Comparison of ENCODE assay signal across 9 mouse cellular contexts in the genomic region with DNA sequence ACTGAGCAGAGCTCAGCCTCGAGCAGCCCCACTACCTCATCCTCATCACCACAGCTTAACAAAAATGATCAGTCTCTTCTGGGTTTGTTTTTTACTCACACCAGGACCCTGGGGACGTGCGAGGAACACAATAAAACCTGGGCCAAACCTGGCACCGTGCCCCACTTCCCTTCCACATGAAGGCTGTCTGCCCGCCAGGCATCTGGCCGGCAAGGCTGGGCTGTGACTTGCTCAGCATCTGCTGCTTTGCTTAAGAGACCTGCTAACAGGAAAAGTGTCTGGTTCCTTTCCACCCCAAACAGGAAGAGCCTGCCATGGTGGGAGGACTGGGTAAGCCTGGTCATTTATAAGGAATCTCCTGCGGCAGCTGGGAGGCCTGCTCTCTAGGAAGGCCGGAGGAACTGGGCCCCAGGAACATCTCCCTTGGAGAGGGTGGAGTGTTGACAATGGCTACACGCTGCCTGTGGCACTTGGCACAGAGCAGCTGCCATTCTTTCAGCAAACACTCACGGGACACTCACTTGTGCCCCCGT. TPM values are rescaled to one million over a fixed set of nuclear protein-coding genes. Genes with fewer than 3 reads are reported as not detected.
DNase-seq lines count a peak whose midpoint lies in the region; ATAC-seq lines count a peak whose summit lies in the region.
"Had no signal": no experiment of that assay in that cellular context is flagged by ENCODE, and none has a peak within 500 bp of the region (broad histone marks: within the 10 kb centered on the region; RNA-seq: fewer than 3 reads in every experiment).

No protein-coding gene starts in this region.

- no peak for ATAC-seq in embryonic facial prominence, embryonic 13.5 days (ENCODE audit: insufficient number of reproducible peaks, insufficient read depth, low FRiP score, low TSS enrichment, low read depth)
- peak; percentile 22; the same call in 1 of the 2 replicates for ATAC-seq in stomach, embryonic 16.5 days (ENCODE audit: insufficient read depth, low FRiP score)

- H3K9me3 ChIP-seq in embryonic facial prominence, embryonic 13.5 days = no peaks in the 10 kb centered on the region
- no peaks in the 10 kb centered on the region for H3K9me3 ChIP-seq in embryonic facial prominence, embryonic 10.5 days
- no peaks in the 10 kb centered on the region for H3K9me3 ChIP-seq in stomach, embryonic 16.5 days (replicated peaks; ENCODE audit: control insufficient read depth, low read length)

- WGBS in embryonic facial prominence, embryonic 13.5 days = 57% methylated on average over 11 of the region's 11 CpGs
- 71% methylated on average over 11 of the region's 11 CpGs for WGBS in embryonic facial prominence, embryonic 10.5 days
- 45% methylated on average over 11 of the region's 11 CpGs for WGBS in stomach, embryonic 16.5 days

- DNase-seq in embryonic facial prominence, embryonic 10.5 days (ENCODE audit: low spot score) = no peak
- DNase-seq in right cerebral cortex, postnatal 4 days = peak; percentile 35
- DNase-seq in right cerebral cortex, postnatal 25 days = no peak
- peak; percentile 82 for DNase-seq in heart, adult 8-10 months (ENCODE audit: low spot score)
- peak; percentile 89 for DNase-seq in kidney, postnatal 10 days
- DNase-seq in thymus, adult 18-20 months = no peak

- H3K4me1 ChIP-seq in embryonic facial prominence, embryonic 13.5 days = peaks cover 34% of the 10 kb centered on the region
- peaks cover 22% of the 10 kb centered on the region for H3K4me1 ChIP-seq in embryonic facial prominence, embryonic 10.5 days
- 0 out of 2 replicates have a peak, but pooled peaks cover 6% of the 10 kb centered on the region for H3K4me1 ChIP-seq in stomach, embryonic 16.5 days (ENCODE audit: control insufficient read depth, insufficient read depth, low read length)

- no peak overlapping the region for H3K4me3 ChIP-seq in embryonic facial prominence, embryonic 13.5 days
- H3K4me3 ChIP-seq in embryonic facial prominence, embryonic 10.5 days = no peak overlapping the region
- no peak overlapping the region for H3K4me3 ChIP-seq in stomach, embryonic 16.5 days (replicated peaks; ENCODE audit: low read length)

- H3K27me3 ChIP-seq in embryonic facial prominence, embryonic 13.5 days = peaks cover 27% of the 10 kb centered on the region
- peaks cover 70% of the 10 kb centered on the region for H3K27me3 ChIP-seq in embryonic facial prominence, embryonic 10.5 days (replicated peaks; ENCODE audit: low read depth, poor library complexity, severe bottlenecking)
- H3K27me3 ChIP-seq in stomach, embryonic 16.5 days (ENCODE audit: control insufficient read depth, insufficient read depth, low read length) = peaks cover 4% of the 10 kb centered on the region; the same call in 1 of the 2 replicates

- H3K36me3 ChIP-seq in embryonic facial prominence, embryonic 13.5 days = no peaks in the 10 kb centered on the region
- H3K36me3 ChIP-seq in embryonic facial prominence, embryonic 10.5 days (replicated peaks) = no peaks in the 10 kb centered on the region
- H3K36me3 ChIP-seq in stomach, embryonic 16.5 days (ENCODE audit: control insufficient read depth, insufficient read depth, low read length) = no peaks in the 10 kb centered on the region

- H3K9ac ChIP-seq in embryonic facial prominence, embryonic 13.5 days = no peak overlapping the region
- H3K9ac ChIP-seq in stomach, embryonic 16.5 days (ENCODE audit: low read length) = no peak overlapping the region

- no peak overlapping the region for H3K4me2 ChIP-seq in embryonic facial prominence, embryonic 13.5 days
- H3K4me2 ChIP-seq in stomach, embryonic 16.5 days (ENCODE audit: low read depth, low read length) = no peak overlapping the region

- peak overlapping the region; percentile 4; the same call in 1 of the 2 replicates for H3K27ac ChIP-seq in embryonic facial prominence, embryonic 13.5 days
- H3K27ac ChIP-seq in embryonic facial prominence, embryonic 10.5 days (replicated peaks) = no peak overlapping the region
- no peak overlapping the region; the same call in 1 of the 2 replicates for H3K27ac ChIP-seq in stomach, embryonic 16.5 days (ENCODE audit: low read length)

RNA-seq across cellular contexts. Expression of a gene that starts 4.3 kb away (rescaled TPM):
- polyA plus RNA-seq in embryonic facial prominence, embryonic 13.5 days (2015; fragmentation: Nextera tagmentation; extraction: Ambion mirVana) = 2.6 and 2.9 TPM in 2 replicates
- 1.3 and 1.5 TPM in 2 replicates for polyA plus RNA-seq in embryonic facial prominence, embryonic 10.5 days (2016; fragmentation: Nextera tagmentation; extraction: Ambion mirVana)
- total RNA-seq in heart, adult 8-10 months (2022) = 1 to 10 TPM; 2.4 to 5.4 (median 3.6) TPM
- polyA plus RNA-seq in stomach, embryonic 16.5 days (2015; fragmentation: Nextera tagmentation; extraction: Ambion mirVana) = 3.3 and 4.3 TPM in 2 replicates

RNA-seq across cellular contexts. Expression of a gene that starts 5.7 kb away (rescaled TPM):
- polyA plus RNA-seq in embryonic facial prominence, embryonic 13.5 days (2015; fragmentation: Nextera tagmentation; extraction: Ambion mirVana) = 17.9 and 21.9 TPM in 2 replicates
- polyA plus RNA-seq in embryonic facial prominence, embryonic 10.5 days (2016; fragmentation: Nextera tagmentation; extraction: Ambion mirVana) = 12.4 and 12.7 TPM in 2 replicates
- total RNA-seq in heart, adult 8-10 months (2022) = 10 to 100 TPM; 35.5 to 42.1 (median 38.4) TPM
- polyA plus RNA-seq in stomach, embryonic 16.5 days (2015; fragmentation: Nextera tagmentation; extraction: Ambion mirVana) = 9.7 TPM in 2 replicates

RNA-seq across cellular contexts. Expression of a gene that starts 29.7 kb away (rescaled TPM):
- polyA plus RNA-seq in embryonic facial prominence, embryonic 13.5 days (2015; fragmentation: Nextera tagmentation; extraction: Ambion mirVana) = 0.32 and 0.76 TPM in 2 replicates
- 0.68 TPM in 1 of 2 replicates, not detected in the other for polyA plus RNA-seq in embryonic facial prominence, embryonic 10.5 days (2016; fragmentation: Nextera tagmentation; extraction: Ambion mirVana)
- total RNA-seq in heart, adult 8-10 months (2022) = not detected
- polyA plus RNA-seq in stomach, embryonic 16.5 days (2015; fragmentation: Nextera tagmentation; extraction: Ambion mirVana) = 0.21 TPM in 1 of 2 replicates, not detected in the other

RNA-seq across cellular contexts. Expression of a gene that starts 37.9 kb away (rescaled TPM):
- 0.07 TPM in 1 of 2 replicates, not detected in the other for polyA plus RNA-seq in embryonic facial prominence, embryonic 13.5 days (2015; fragmentation: Nextera tagmentation; extraction: Ambion mirVana)
- polyA plus RNA-seq in embryonic facial prominence, embryonic 10.5 days (2016; fragmentation: Nextera tagmentation; extraction: Ambion mirVana) = not detected in 2 replicates
- not detected for total RNA-seq in heart, adult 8-10 months (2022)
- polyA plus RNA-seq in stomach, embryonic 16.5 days (2015; fragmentation: Nextera tagmentation; extraction: Ambion mirVana) = 0.14 TPM in 2 replicates
- polyA plus RNA-seq: embryonic facial prominence, embryonic 11.5 days had no signal

RNA-seq across cellular contexts. Expression of a gene that starts 54.8 kb away (rescaled TPM):
- not detected in 2 replicates for polyA plus RNA-seq in embryonic facial prominence, embryonic 13.5 days (2015; fragmentation: Nextera tagmentation; extraction: Ambion mirVana)
- not detected in 2 replicates for polyA plus RNA-seq in embryonic facial prominence, embryonic 10.5 days (2016; fragmentation: Nextera tagmentation; extraction: Ambion mirVana)
- not detected for total RNA-seq in heart, adult 8-10 months (2022)
- not detected in 2 replicates for polyA plus RNA-seq in stomach, embryonic 16.5 days (2015; fragmentation: Nextera tagmentation; extraction: Ambion mirVana)
- polyA plus RNA-seq: embryonic facial prominence, embryonic 11.5 days had no signal

Comparison
In these comparisons a context has a peak if more than half of its experiments do, and no peak if none do; other contexts are left out.
1. DNase-seq: peak in right cerebral cortex, postnatal 4 days (single experiment), heart, adult 8-10 months (single experiment) and kidney, postnatal 10 days (single experiment); none in embryonic facial prominence, embryonic 10.5 days (single experiment), right cerebral cortex, postnatal 25 days (single experiment) and thymus, adult 18-20 months (0 of 2).